Mouse (Mus musculus) layer of hippocampus, adult 2 months (tissue): Measurements from ENCODE around the gene Pik3c2g. TPM values are rescaled to one million over a fixed set of nuclear protein-coding genes. Genes with fewer than 3 reads are reported as not detected.

ENCODE experiments used
- DNase-seq, 2 experiments: peaks; one replicate each; pipeline ENCODE4 v3.0.0; 2022; ENCODE audit warnings: low spot score in 2 of 2
- H3K27ac ChIP-seq: fragments of 200-600 bp; 2 replicates; pipeline ENCODE4 v1.8.1; 2022
- H3K4me3 ChIP-seq: fragments of 200-600 bp; 2 replicates; pipeline ENCODE4 v1.8.1; 2022; ENCODE audit warnings: mild to moderate bottlenecking
- CTCF ChIP-seq: fragments of 200-600 bp; conservative IDR thresholded peaks from 2 replicates; pipeline ENCODE4 v1.8.1; 2022; ENCODE audit warnings: antibody characterized with exemption, mild to moderate bottlenecking, moderate library complexity
- total RNA-seq, 2 experiments: library from RNA; stranded (reverse); gene quantifications; 2 replicates each; pipeline ENCODE4 v1.2.3; 2021

Pik3c2g gene
- total RNA-seq, 2 experiments from 2014 or later = 0.33 TPM; not detected in 1

- Histone ChIP-seq H3K27ac (no peak overlapping the region), H3K4me3 (no peak overlapping the region)
- no peak for DNase-seq
- TF ChIP-seq CTCF = no peak
These were observed 12.2 kb downstream of the Pik3c2g start for GRCm38 (mm10) chr6:139599216-139599615.

DNA sequence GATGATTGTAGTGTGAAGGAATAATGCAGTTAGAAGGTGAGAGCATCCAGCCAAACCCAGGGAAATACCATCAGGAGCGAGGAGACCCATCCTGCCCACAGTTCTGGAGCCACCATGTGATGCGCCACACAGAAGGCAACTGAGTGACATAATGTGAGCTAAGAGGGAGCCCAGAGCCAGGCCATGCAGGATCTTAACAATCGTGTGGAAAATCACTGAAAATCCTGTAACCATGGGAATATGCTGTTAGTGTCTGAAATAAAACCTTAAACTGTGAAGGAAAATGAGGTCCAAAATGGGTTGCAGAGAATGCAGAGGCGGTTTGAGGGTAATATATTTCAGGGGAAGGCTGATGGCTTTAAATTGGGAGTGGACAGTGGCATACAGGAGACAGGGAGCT lies 31.8 kb downstream of the Pik3c2g start:
- no peak overlapping the region for H3K4me3 ChIP-seq
- no peak for DNase-seq
- TF ChIP-seq CTCF = no peak
- H3K27ac ChIP-seq = no peak overlapping the region; the same call in 1 of the 2 replicates

GRCm38 (mm10) chr6:139624756-139625155 lies 37.7 kb downstream of the Pik3c2g start:
- Histone ChIP-seq H3K27ac (no peak overlapping the region), H3K4me3 (no peak overlapping the region)
- no peak for DNase-seq
- no peak for TF ChIP-seq CTCF

DNA sequence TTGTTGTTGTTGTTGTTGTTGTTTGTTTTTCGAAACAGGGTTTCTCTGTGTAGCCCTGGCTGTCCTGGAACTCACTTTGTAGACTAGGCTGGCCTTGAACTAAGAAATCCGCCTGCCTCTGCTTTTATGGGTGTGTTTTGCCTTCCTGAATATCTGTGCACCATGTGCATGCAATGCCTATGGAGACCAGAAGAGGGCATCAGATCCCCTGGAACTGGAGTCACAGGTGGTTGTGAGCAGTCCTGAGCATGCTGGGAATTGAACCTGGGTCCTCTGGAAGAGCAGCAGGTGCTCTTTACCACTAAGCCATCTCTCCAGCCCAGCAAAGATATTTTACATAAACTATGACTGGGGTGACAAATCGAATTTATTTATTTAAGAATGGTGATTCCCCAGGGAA lies 47.5 kb downstream of the Pik3c2g start:
- peak; percentile 28 for TF ChIP-seq CTCF
- DNase-seq = no peak
- Histone ChIP-seq H3K4me3 (no peak overlapping the region), H3K27ac (no peak overlapping the region)

DNA sequence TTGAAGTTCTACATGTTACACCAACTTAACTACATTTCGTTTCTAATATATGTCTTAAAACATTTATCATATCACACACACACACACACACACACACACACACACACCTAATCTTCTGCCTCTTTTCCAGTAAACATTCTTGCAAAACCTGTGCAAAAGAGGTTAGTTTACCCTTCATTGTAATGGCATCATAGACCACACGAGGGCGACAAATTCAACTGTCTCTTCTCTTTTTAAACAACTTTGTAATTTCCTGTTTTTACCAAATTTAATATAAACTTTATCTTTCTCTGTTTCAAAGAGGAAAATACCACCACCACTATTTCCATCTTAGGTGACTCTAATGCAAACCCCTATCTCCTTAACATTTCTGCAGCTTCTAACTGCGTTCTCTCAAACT lies 68.4 kb downstream of the Pik3c2g start:
- Histone ChIP-seq H3K4me3 (no peak overlapping the region), H3K27ac (no peak overlapping the region)
- peak; percentile 7 to 51 for DNase-seq
- peak; percentile 81 for TF ChIP-seq CTCF

- peak; percentile 77 for TF ChIP-seq CTCF
- peak; percentile 9 to 11 for DNase-seq
- Histone ChIP-seq H3K4me3 (no peak overlapping the region), H3K27ac (no peak overlapping the region)
These were observed 75.4 kb downstream of the Pik3c2g start for GRCm38 (mm10) chr6:139662462-139662861.

GRCm38 (mm10) chr6:139718416-139718984 lies 131.5 kb downstream of the Pik3c2g start:
- DNase-seq = no peak
- Histone ChIP-seq H3K4me3 (no peak overlapping the region), H3K27ac (no peak overlapping the region)
- TF ChIP-seq CTCF = no peak

- no peak overlapping the region for H3K27ac ChIP-seq
- no peak for DNase-seq
- H3K4me3 ChIP-seq = no peak overlapping the region
- TF ChIP-seq CTCF = no peak
These were observed 132.7 kb downstream of the Pik3c2g start for GRCm38 (mm10) chr6:139719639-139720221.

DNA sequence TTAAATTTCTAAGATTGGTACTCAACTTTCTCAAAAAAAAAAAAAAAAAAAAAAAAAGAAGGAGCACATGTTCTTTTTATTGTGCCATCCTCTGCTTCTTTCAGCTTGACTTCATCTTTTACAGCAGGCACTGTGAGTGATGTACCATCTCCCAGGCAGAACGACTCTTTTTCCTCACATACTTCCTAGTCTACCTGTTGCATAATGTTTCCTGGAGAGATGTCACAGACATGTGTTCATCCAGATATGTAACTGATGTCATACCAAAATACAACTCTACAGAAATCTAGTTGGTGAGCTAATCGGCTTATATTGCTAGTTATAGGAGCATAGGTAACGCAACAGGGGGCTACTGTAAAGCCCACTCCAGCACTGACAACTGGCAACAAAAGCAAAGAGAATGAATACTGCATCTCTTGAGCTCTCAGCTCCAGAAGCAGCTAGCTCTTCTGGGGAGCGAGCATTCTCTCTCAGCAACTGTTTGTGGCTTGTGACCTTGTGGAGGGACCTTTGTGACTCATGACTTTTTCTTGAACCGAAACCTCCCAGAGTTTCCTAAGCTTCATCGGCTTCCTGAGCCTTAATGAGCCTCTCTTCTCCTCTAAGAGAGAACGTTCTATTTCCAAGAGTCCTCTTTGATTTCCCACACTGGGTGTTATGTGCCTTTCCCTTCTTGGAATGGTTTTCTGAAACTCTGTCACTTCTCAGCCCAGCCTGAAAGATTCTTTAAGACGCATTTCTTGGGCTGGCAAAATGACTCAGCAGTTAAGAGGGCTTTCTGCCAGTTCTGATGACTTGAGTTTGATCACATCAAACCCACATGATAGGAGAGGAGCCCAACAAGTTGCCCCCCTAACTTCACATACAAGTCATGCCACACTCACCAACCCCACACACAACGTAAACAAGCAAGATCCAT lies 148.9 kb downstream of the Pik3c2g start:
- no peak for DNase-seq
- TF ChIP-seq CTCF = no peak
- H3K27ac ChIP-seq = no peak overlapping the region
- H3K4me3 ChIP-seq = no peak overlapping the region

GRCm38 (mm10) chr6:139738350-139738749 lies 151.3 kb downstream of the Pik3c2g start:
- Histone ChIP-seq H3K4me3 (no peak overlapping the region), H3K27ac (no peak overlapping the region)
- no peak for DNase-seq
- no peak for TF ChIP-seq CTCF

GRCm38 (mm10) chr6:139742693-139743432 lies 155.8 kb downstream of the Pik3c2g start:
- no peak for TF ChIP-seq CTCF
- DNase-seq = no peak
- Histone ChIP-seq H3K27ac (no peak overlapping the region), H3K4me3 (no peak overlapping the region)

GRCm38 (mm10) chr6:139746758-139747479 lies 159.9 kb downstream of the Pik3c2g start:
- H3K27ac ChIP-seq = no peak overlapping the region
- no peak overlapping the region for H3K4me3 ChIP-seq
- no peak for TF ChIP-seq CTCF
- DNase-seq = no peak
